Mouse (Mus musculus) liver, embryonic 14.5 days (tissue): ENCODE results near the gene Pdik1l. TPM values are rescaled to one million over a fixed set of nuclear protein-coding genes. Genes with fewer than 3 reads are reported as not detected.

Experiments
- ATAC-seq: fragments of 200-750 bp; cut with Nextera tagmentation; 2 replicates; pipeline ENCODE4 v1.8.0; 2017; ENCODE audit warnings: moderate number of reproducible peaks, mild to moderate bottlenecking, moderate library complexity; ENCODE audit not compliant: insufficient read depth
- DNase-seq, 3 experiments: peaks; one replicate each; pipeline ENCODE4 v3.0.0-alpha.2; 2012 to 2013; ENCODE audit warnings: low read depth in 3 of 3, low spot score in 3 of 3
- H3K27ac ChIP-seq: fragments of 300-500 bp; sonication (generic); 2 replicates; pipeline ENCODE4 v1.5.1; 2014; ENCODE audit warnings: moderate library complexity, mild to moderate bottlenecking, control low read depth, inconsistent platforms
- H3K27me3 ChIP-seq: fragments of 300-500 bp; sonication (generic); 2 replicates; pipeline ENCODE4 v1.6.1; 2014; ENCODE audit warnings: mild to moderate bottlenecking, low read length, moderate library complexity; ENCODE audit not compliant: control insufficient read depth, insufficient read depth
- H3K36me3 ChIP-seq: fragments of 300-500 bp; sonication (generic); replicated peaks from 2 replicates; pipeline ENCODE4 v1.6.1; 2014; ENCODE audit warnings: low read depth; ENCODE audit not compliant: control insufficient read depth, insufficient read depth
- H3K4me1 ChIP-seq, 2 experiments: fragments of 200-500 bp in 1 of 2; fragments of 300-500 bp in 1 of 2; sonication (generic) in 1 of 2; replicated peaks; 2 replicates each; pipeline ENCODE4 v1.6.1; 2012 to 2014; ENCODE audit warnings: antibody characterized with exemption in 1 of 2, inconsistent platforms in 1 of 2, low read length in 1 of 2; ENCODE audit not compliant: control insufficient read depth in 2 of 2, insufficient read depth in 2 of 2
- H3K4me2 ChIP-seq: fragments of 300-500 bp; sonication (generic); 2 replicates; pipeline ENCODE4 v1.6.1; 2014; ENCODE audit warnings: low read depth, mild to moderate bottlenecking, control low read depth, moderate library complexity
- H3K4me3 ChIP-seq, 2 experiments: fragments of 200-500 bp in 1 of 2; fragments of 300-500 bp in 1 of 2; sonication (generic) in 1 of 2; 2 replicates each; pipeline ENCODE4 v1.5.1; 2012 to 2014; ENCODE audit warnings: low read depth in 2 of 2, low read length in 2 of 2, mild to moderate bottlenecking in 2 of 2, control low read depth in 1 of 2, inconsistent platforms in 1 of 2, moderate library complexity in 1 of 2; ENCODE audit not compliant: insufficient read depth in 1 of 2
- H3K9ac ChIP-seq: fragments of 300-500 bp; sonication (generic); replicated peaks from 2 replicates; pipeline ENCODE4 v1.6.1; 2014; ENCODE audit warnings: mild to moderate bottlenecking, control low read depth, moderate library complexity
- H3K9me3 ChIP-seq: fragments of 300-500 bp; sonication (generic); 2 replicates; pipeline ENCODE4 v1.6.1; 2016; ENCODE audit warnings: low read length, mixed read lengths; ENCODE audit not compliant: control insufficient read depth
- CTCF ChIP-seq: IDR thresholded peaks from 2 replicates; pipeline ENCODE4 v1.5.1; 2016; ENCODE audit warnings: antibody characterized with exemption, low read depth, control low read depth
- EP300 ChIP-seq: IDR thresholded peaks from 2 replicates; pipeline ENCODE4 v1.6.1; 2016; ENCODE audit warnings: antibody characterized with exemption, low read depth
- WGBS: fragments of 180-500 bp; shearing (Covaris S2); extraction: QIAGEN DNeasy Blood & Tissue Kit; methylation state at CpG from one replicate; pipeline ENCODE4 v1.1.7; 2014; ENCODE audit not compliant: insufficient replicate concordance; 5-methylcytosine and 5-hydroxymethylcytosine counted together
- polyA plus RNA-seq, 2 experiments: library from polyadenylated mRNA; depleted of rRNA in 1 of 2; stranded (reverse) in 1 of 2; unstranded in 1 of 2; fragments of >200 nt; fragmentation: Nextera tagmentation in 1 of 2; extraction: Ambion mirVana in 1 of 2; gene quantifications; 2 replicates each; pipeline versions ENCODE4 v1.2.1 to v1.2.3; 2012 to 2014

Gene Pdik1l
- polyA plus RNA-seq, 2 experiments, result 4.5 to 12.4 TPM

DNA sequence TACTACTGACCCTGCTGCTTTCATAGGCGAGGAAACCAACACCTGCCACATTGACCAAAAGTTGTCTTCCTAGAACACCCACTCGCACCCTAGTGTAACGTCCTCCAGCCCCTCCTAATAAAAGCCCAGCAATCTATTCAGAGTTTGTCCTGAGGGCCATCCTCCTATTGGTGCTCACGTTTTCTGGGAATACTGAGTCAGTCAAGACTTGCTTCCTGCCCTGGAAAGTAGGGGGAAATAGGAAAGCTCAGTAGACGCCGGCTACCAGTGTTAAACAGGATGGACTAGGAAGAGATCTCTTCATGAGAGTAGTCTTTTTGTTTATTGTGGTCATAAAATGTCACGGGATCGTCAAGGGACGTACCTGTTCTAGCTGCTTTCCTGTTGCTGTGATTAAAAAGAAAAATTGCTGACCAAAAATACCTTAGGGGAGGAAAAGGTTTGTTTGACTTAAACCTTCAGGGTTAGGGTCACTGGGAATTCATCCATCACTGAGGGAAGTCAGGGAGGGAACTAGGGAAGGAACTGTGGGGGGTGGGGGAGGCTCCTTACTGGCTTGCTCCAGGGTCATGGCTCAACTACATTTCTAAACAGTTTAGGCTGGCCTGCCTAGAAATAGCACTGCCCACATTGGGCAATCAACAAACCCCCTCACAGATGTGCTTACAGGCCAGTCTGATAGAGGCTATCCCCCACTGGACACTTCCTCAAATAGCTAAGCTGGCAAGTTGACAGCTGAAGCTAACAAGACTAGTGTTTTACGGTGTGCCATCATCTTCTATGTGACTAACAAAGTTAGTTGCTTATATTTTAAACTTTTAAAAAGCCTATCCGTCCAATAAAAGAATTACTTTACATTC lies 932 bp upstream of the Pdik1l start:
- DNase-seq, result no peak
- WGBS, result 32% methylated on average over 11 of the region's 11 CpGs
- no peak for TF ChIP-seq EP300
- TF ChIP-seq CTCF, result no peak
- Histone ChIP-seq H3K4me1 (peaks cover 21 to 29% of the 10 kb centered on the region in 2 experiments), H3K9me3 (no peaks in the 10 kb centered on the region), H3K4me3 (peak overlapping the region; percentile 81 to 97), H3K4me2 (peak overlapping the region; percentile 83), H3K9ac (peak overlapping the region; percentile 85), H3K27ac (no peak overlapping the region; the same call in 1 of the 2 replicates), H3K27me3 (no peaks in the 10 kb centered on the region), H3K36me3 (peaks cover 8% of the 10 kb centered on the region)
- no peak for ATAC-seq

DNA sequence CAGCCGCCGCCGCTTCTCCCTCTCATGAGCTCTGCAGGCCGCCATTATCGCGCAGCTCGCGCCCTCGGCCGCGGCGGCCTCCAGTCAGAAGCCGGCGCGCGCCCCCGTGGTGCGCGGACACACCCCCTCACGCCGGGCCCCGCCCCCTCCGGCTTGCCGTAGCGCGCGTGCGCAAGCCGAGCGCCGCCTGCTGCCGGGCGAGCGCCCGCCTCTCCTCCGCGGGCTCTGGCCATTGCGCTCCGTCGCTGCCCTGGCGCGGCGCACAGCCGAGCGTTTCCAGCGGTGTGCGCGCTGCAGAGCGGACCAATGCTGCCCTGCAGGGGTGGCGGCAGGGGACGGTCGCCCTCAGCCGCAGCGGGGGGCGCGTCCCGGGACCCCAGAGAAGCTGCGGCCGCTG lies 529 bp downstream of the Pdik1l start:
- peaks cover 21 to 29% of the 10 kb centered on the region in 2 experiments for H3K4me1 ChIP-seq

DNA sequence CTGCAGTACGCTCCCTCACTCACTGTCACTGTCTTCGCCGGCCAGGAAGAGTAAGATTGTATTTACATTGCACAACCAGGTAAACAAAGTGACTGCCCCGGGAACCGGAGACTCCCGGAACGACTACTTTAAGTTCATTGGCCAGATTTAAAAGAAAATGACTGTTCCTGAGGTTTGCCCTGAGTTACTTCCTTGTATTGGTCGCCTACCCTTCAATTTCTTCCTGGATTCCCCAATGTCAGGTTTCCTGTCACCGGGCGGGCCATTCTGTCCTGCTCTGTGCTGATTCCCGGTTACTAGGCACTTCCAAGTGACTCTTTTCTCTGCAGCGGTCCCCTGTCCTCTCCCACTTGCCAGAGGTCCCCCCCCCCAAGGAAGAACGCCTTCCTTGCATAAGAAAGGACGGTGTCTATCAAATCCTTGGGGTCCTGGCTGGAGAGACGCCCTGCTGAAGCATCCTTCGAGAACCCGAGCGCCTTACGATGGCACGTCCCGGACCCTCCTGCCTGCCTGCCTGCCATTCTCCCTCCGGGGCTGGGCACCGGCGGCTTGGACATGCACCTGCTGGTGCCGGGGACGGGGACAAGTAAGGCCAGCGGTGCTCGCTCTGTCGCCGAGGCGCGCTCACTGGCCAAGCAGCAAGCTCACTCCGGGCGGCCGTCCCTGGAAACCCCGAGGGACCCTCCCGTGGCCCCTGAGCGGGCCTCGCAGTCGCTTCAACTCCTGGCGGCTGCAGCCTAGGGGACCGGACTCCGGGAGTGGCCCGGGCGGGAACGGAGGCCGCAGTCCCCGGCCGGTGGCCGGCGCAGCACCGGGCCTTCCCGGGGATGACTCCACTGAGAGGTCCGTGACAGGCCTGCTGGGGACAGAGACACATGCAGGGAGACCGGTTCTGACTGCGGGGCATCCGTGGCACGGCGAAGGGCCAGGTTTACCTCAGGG lies 1.2 kb downstream of the Pdik1l start:
- Histone ChIP-seq H3K9me3 (no peaks in the 10 kb centered on the region), H3K27ac (peak overlapping the region; percentile 71), H3K27me3 (no peaks in the 10 kb centered on the region), H3K9ac (peak overlapping the region; percentile 99), H3K4me1 (peaks cover 21 to 29% of the 10 kb centered on the region in 2 experiments), H3K4me2 (peak overlapping the region; percentile 83), H3K36me3 (peaks cover 27% of the 10 kb centered on the region), H3K4me3 (peak overlapping the region; percentile 87 to 97)
- no peak for DNase-seq
- 1% methylated on average over 55 of the region's 59 CpGs for WGBS
- peak; percentile 34 for ATAC-seq
- no peak for TF ChIP-seq CTCF
- TF ChIP-seq EP300, result no peak

More for the DNA sequence above, 529 bp downstream of the Pdik1l start:
- H3K9me3 ChIP-seq, result no peaks in the 10 kb centered on the region
- ATAC-seq, result peak; percentile 89
- peak; percentile 80 to 83 (median 81) for DNase-seq
- no peak for TF ChIP-seq EP300
- peak; percentile 27; the same call in 1 of the 2 replicates for TF ChIP-seq CTCF
- H3K9ac ChIP-seq, result peak overlapping the region; percentile 99
- WGBS, result under 1% methylated on average over 59 of the region's 59 CpGs
- H3K4me2 ChIP-seq, result peak overlapping the region; percentile 83
- peak overlapping the region; percentile 71 for H3K27ac ChIP-seq
- H3K36me3 ChIP-seq, result peaks cover 21% of the 10 kb centered on the region
- no peaks in the 10 kb centered on the region for H3K27me3 ChIP-seq
- peak overlapping the region; percentile 87 to 97 for H3K4me3 ChIP-seq

DNA sequence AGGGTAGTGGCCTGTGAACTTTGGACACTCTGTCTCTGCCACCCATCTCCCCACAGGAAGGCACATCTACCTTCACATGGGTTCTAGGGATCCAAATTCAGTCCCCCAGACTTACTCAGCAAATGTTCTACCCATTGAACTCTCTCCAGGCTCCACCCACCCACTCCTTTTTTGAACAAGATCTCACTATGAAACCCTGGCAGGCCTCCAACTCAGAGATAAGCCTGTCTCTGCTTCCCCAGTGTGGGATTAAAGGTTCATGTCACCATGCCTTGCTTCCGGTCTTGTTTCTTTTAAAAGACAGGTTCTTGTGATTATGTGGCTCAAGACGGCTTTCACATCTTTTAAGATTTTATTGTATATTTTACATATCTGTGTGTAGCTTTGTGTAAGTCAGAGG lies 2.8 kb downstream of the Pdik1l start:
- H3K27ac ChIP-seq, result peak overlapping the region; percentile 71
- TF ChIP-seq EP300, result 0 out of 2 replicates have a peak, but pooled peaks have one; percentile 6
- TF ChIP-seq CTCF, result no peak
- no peak for ATAC-seq
- peak; percentile 64 to 74 (median 71) for DNase-seq
- peak overlapping the region; percentile 54 for H3K9ac ChIP-seq
- H3K4me3 ChIP-seq, result peak overlapping the region; percentile 18 to 97; a peak in 3 of 4 replicates
- no peaks in the 10 kb centered on the region for H3K9me3 ChIP-seq
- peak overlapping the region; percentile 83 for H3K4me2 ChIP-seq
- 13% methylated on average over 2 of the region's 2 CpGs for WGBS
- H3K27me3 ChIP-seq, result no peaks in the 10 kb centered on the region
- H3K4me1 ChIP-seq, result peaks cover 21 to 29% of the 10 kb centered on the region in 2 experiments
- H3K36me3 ChIP-seq, result peaks cover 39% of the 10 kb centered on the region
